Mouse (Mus musculus) myocyte (in vitro differentiated cells): ENCODE results near the gene Sema3b.

ENCODE experiments used
- E2F4 ChIP-seq: IDR thresholded peaks from one replicate; pipeline ENCODE4 v1.6.1; 2011; ENCODE audit warnings: mild to moderate bottlenecking, control low read depth, moderate library complexity; ENCODE audit not compliant: insufficient read depth
- MAX ChIP-seq: IDR thresholded peaks from one replicate; pipeline ENCODE4 v1.6.1; 2011; ENCODE audit warnings: low read depth, mild to moderate bottlenecking, control low read depth
- MYOD1 ChIP-seq, 3 experiments: IDR thresholded peaks; one replicate each; pipeline ENCODE4 v1.6.1; 2011; ENCODE audit warnings: control low read depth in 2 of 3, low read depth in 2 of 3, mild to moderate bottlenecking in 2 of 3, moderate library complexity in 1 of 3; ENCODE audit not compliant: insufficient read length in 2 of 3, control insufficient read depth in 1 of 3
- MYOG ChIP-seq, 3 experiments: IDR thresholded peaks; one replicate each; pipeline ENCODE4 v1.6.1; 2011; ENCODE audit warnings: control low read depth in 2 of 3, low read depth in 2 of 3, mild to moderate bottlenecking in 2 of 3; ENCODE audit not compliant: insufficient read length in 2 of 3, control insufficient read depth in 1 of 3, insufficient read depth in 1 of 3
- POLR2A ChIP-seq: IDR thresholded peaks from one replicate; pipeline ENCODE4 v1.6.1; 2011; ENCODE audit warnings: low read depth, mild to moderate bottlenecking, control low read depth, moderate library complexity; ENCODE audit not compliant: insufficient read length
- POLR2AphosphoS2 ChIP-seq: IDR thresholded peaks from one replicate; pipeline ENCODE4 v1.6.1; 2011; ENCODE audit warnings: low read depth, control low read depth; ENCODE audit not compliant: insufficient read length
- REST ChIP-seq: IDR thresholded peaks from one replicate; pipeline ENCODE4 v1.6.1; 2011; ENCODE audit warnings: mild to moderate bottlenecking, control low read depth, moderate library complexity; ENCODE audit not compliant: insufficient read depth, insufficient read length
- SRF ChIP-seq: IDR thresholded peaks from one replicate; pipeline ENCODE4 v1.6.1; 2011; ENCODE audit warnings: low read depth; ENCODE audit not compliant: control insufficient read depth, insufficient read length

DNA sequence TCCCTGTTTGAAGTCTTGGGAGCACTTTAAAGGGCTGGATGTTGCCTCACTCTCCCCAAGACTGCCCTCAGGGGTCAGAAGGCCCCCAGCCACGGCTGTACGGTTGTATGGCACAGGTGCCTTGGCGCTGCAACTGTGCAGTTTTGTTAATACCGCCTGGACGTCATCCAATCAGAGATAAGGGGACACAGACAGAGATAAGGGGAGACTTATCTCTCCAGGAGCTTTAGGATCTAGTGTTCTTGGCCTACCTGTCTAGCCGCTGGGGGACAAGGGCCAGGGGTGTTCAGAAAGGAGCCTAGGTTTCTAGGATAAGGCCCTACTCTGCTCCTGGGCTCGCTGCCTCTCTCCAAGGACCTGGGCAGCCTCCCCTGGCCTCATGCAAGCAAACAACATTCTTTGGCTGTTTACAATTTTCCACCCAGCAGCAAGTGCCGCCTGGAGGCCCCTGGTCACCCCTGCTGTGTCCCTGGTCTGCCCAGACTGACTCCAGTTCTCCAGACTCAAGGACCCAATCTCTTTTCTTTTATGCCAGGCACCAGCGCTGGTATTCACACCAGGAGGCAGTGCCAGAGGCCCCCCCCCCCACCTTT, 1.3 kb downstream of the Sema3b start:
- TF ChIP-seq E2F4 (no peak), POLR2A (no peak), POLR2AphosphoS2 (no peak), MAX (no peak), MYOD1 (IDR thresholded peaks at IDR 0.05; ENCODE audit: control insufficient read depth in 1 of 3, insufficient read length in 2 of 3, low read depth in 2 of 3) (no peak), MYOG (IDR thresholded peaks at IDR 0.05; ENCODE audit: control insufficient read depth in 1 of 3, insufficient read depth in 1 of 3, insufficient read length in 2 of 3, low read depth in 2 of 3) (peak in 1 of 3 experiments; percentile 4), REST (no peak), SRF (no peak)
